Mouse (Mus musculus): ENCODE measurements around the gene Rbm33.

The Rbm33 gene

GRCm38 (mm10) chr5:28460556-28461350, 143.8 kb downstream of the Rbm33 start:
- DNase-seq (ENCODE audit: extremely low read depth, low read depth, low spot score), result no peak

DNA sequence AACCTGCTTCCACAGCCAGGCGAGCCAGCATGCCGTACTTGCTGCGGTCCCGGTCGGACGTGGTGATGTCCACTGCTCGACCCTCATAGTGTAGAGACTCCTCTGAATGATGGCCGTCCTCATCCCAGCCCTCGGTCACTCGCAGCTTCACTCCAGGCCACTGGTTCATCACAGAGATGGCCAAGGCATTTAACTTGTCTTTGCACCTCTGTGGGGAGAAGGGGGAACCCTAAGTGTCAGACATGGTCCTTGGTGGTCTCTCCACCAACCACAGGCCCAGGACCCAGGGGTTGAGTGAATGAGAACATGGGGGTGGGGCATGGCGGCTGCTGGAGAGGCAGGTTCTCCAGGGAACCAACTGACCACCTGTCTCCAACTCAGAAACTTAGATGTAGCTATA, 144.5 kb downstream of the Rbm33 start:
- no peak for DNase-seq (ENCODE audit: extremely low read depth, low read depth, low spot score)

DNA sequence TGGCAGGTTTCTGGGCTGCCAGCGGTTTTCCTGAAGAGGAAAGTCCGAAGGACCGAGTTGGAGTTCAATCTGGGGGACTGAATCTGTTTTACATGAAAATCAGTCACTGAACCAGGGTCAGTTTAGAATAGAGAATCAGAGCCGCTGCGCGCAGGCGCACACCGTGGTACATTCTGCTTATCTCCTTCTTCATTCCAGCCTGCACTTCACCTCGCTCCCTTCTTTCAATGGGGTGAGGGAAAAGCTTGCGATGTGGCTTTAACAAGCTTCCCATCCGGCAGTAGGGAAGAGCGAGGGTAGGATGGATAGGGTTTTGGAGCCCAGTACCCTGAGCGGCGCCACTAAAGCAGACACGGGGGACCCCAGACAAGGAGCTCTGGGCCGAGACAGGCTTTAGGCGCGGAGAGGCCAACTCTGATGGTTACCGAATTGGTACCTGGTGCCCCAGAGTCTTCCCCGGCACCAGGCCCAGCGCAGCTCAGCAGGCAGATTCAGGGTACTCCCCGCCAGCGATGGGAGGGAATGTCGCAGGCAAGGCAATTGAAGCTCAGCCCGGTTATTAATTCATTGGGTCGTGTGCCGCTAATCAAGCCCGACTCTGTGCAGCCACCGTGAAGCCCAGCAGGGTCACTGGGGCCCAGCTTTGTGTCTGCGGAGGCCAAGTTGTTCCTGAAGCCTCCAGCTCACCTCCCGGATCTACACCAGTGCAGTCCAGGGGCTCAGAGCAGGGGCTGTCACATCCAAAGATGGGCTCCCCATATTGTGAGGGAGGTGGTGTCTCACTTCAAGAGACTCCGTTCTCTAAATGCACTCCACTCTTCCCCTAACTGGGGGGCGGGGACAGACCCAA, 146.0 kb downstream of the Rbm33 start:
- no peak for DNase-seq (ENCODE audit: extremely low read depth, low read depth, low spot score)

GRCm38 (mm10) chr5:28463656-28464055, 146.7 kb downstream of the Rbm33 start:
- DNase-seq (ENCODE audit: extremely low read depth, low read depth, low spot score), result no peak

GRCm38 (mm10) chr5:28464361-28465098, 147.6 kb downstream of the Rbm33 start:
- no peak for DNase-seq (ENCODE audit: extremely low read depth, low read depth, low spot score)

DNA sequence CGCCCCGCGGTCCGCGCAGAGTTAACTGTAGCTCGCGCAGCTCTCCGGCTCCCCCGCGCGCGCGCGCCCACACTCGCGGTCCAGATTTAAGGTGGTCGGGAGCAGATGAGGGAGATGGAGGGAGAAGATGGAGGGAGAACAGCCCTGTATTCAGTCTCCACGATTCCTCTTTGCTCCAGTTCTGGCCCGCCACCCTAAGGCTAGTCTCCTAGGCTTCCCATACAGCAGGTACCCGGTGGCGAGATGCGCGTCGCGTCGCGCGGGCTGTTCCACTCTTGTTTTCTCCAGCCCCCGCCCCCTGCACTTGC, 148.1 kb downstream of the Rbm33 start:
- no peak for DNase-seq (ENCODE audit: extremely low read depth, low read depth, low spot score)

DNA sequence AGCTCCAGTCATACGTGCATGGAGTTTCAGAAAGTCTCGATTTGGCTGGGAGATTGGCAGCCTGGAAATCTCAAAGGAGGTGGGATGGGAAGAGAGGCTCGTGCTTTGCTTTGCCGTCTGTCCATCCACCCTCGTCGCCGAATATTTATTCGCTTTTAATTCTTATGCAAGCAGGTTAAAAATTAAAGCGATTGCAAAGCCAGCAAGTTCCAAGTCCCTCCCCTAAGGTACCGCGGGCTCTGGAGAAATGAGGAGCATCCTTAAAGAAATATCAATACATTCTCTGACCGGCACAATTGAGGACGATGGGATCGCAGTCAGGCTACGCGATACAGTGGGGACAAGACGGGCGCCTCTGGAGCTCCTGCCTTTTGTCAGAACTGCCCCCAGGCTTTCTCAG, 148.6 kb downstream of the Rbm33 start:
- no peak for DNase-seq (ENCODE audit: extremely low read depth, low read depth, low spot score)

DNA sequence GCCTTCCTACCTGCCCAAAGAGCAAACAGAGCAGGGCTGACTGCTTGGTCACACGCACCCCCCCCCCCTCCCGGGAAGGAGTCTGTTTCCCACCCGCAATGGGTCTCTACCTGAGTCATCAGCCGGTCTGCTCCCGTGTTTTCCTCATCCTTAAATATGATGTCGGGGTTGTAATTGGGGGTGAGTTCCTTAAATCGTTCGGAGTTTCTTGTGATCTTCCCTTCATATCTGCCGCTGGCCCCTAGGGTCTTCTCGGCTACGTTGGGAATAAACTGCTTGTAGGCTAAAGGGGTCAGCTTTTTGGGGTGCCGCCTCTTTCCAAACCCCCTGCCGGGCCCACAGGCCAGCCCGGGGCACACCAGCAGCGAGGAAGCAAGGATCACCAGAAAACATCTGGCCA, 149.4 kb downstream of the Rbm33 start:
- DNase-seq (ENCODE audit: extremely low read depth, low read depth, low spot score), result no peak

GRCm38 (mm10) chr5:28466760-28467306, 149.9 kb downstream of the Rbm33 start, which contains the start of gene Shh:
Gene Shh (minus strand): TSS chr5:28467256.
- DNase-seq (ENCODE audit: extremely low read depth, low read depth, low spot score), result no peak
